Mouse (Mus musculus): Measurements from ENCODE around the gene Adamtsl1. TPM values are rescaled to one million over a fixed set of nuclear protein-coding genes. Genes with fewer than 3 reads are reported as not detected.

Gene Adamtsl1
- polyA plus RNA-seq, 1 experiment = 1.1 TPM

DNA sequence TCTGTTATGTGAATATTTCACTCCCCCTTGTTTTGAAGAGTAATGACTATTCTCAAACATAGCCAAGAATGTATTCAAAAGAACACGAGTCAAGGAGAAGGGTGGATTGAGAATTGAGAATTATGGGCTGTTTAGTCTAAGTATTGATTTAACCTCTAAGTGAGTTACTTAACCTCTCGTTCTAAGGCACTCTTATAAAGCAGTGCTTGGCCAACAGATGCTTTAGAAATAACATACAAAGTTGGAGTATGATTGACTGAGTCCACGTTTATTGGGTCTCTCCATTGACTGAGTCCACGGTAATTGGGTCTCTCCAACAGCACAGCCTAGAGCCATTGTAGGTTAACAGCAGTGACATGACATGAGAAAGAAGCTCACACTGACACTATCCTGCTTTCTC lies 226.5 kb downstream of the Adamtsl1 start:
- H3K27me3 ChIP-seq (ENCODE audit: control insufficient read depth, insufficient read depth, low read length) = no peaks in the 10 kb centered on the region
- TF ChIP-seq POLR2A (IDR thresholded peaks at IDR 0.05; ENCODE audit: control insufficient read depth, extremely low read depth, insufficient read depth, low read length, poor library complexity) (no peak), CTCF (IDR thresholded peaks at IDR 0.05; ENCODE audit: borderline replicate concordance, control insufficient read depth, extremely low read depth, insufficient read depth, low read length, poor library complexity) (no peak)
- 94% methylated on average over 4 of the region's 4 CpGs for WGBS
- no peak overlapping the region for H3K4me3 ChIP-seq (ENCODE audit: control insufficient read depth, insufficient read depth, low read length)
- no peaks in the 10 kb centered on the region for H3K36me3 ChIP-seq (ENCODE audit: control insufficient read depth, insufficient read depth, low read length)
- H3K27ac ChIP-seq (ENCODE audit: control insufficient read depth, insufficient read depth, low read length) = no peak overlapping the region
- no peak for DNase-seq
- no peaks in the 10 kb centered on the region for H3K4me1 ChIP-seq (replicated peaks; ENCODE audit: control insufficient read depth, insufficient read depth, low read length)

DNA sequence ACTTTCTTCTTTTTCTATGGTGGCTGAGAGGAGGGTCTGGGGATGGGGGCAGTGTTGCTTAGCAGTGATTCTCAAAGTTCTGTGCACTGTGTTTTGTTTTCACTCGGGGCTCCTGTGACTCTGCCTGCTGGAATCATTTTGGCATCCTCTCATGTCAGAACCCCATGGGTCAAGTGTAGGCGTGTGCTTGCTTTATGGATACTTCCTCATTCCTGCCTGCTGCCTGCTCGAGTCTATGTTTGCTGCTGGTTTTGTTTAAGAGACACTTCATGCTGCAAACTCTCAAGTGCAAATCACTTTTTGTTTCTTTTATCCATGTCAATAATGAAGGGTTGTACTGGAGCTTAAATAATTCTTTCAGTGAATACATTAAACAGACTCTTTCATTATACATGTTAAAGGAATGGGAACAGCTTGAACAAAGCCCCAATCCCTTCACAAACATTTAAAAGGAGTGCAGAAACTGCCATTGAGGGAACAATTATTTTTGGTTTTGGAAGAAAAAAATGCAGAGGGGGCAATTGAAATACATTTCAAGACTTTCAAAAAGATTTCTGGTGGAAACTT lies 227.9 kb downstream of the Adamtsl1 start:
- Histone ChIP-seq H3K4me1 (replicated peaks; ENCODE audit: control insufficient read depth, insufficient read depth, low read length) (no peaks in the 10 kb centered on the region), H3K36me3 (ENCODE audit: control insufficient read depth, insufficient read depth, low read length) (no peaks in the 10 kb centered on the region), H3K27ac (ENCODE audit: control insufficient read depth, insufficient read depth, low read length) (no peak overlapping the region), H3K27me3 (ENCODE audit: control insufficient read depth, insufficient read depth, low read length) (no peaks in the 10 kb centered on the region), H3K4me3 (ENCODE audit: control insufficient read depth, insufficient read depth, low read length) (no peak overlapping the region)
- no peak for TF ChIP-seq CTCF (IDR thresholded peaks at IDR 0.05; ENCODE audit: borderline replicate concordance, control insufficient read depth, extremely low read depth, insufficient read depth, low read length, poor library complexity)
- no peak for TF ChIP-seq POLR2A (IDR thresholded peaks at IDR 0.05; ENCODE audit: control insufficient read depth, extremely low read depth, insufficient read depth, low read length, poor library complexity)
- no peak for DNase-seq
- 3% methylated on average over 3 of the region's 3 CpGs for WGBS

GRCm38 (mm10) chr4:85743427-85743826 lies 229.5 kb downstream of the Adamtsl1 start:
- Histone ChIP-seq H3K27ac (ENCODE audit: control insufficient read depth, insufficient read depth, low read length) (no peak overlapping the region), H3K4me3 (ENCODE audit: control insufficient read depth, insufficient read depth, low read length) (no peak overlapping the region), H3K4me1 (replicated peaks; ENCODE audit: control insufficient read depth, insufficient read depth, low read length) (no peaks in the 10 kb centered on the region), H3K36me3 (ENCODE audit: control insufficient read depth, insufficient read depth, low read length) (no peaks in the 10 kb centered on the region), H3K27me3 (ENCODE audit: control insufficient read depth, insufficient read depth, low read length) (no peaks in the 10 kb centered on the region)
- DNase-seq = no peak
- 97% methylated on average over 1 of the region's 1 CpGs for WGBS
- TF ChIP-seq CTCF (IDR thresholded peaks at IDR 0.05; ENCODE audit: borderline replicate concordance, control insufficient read depth, extremely low read depth, insufficient read depth, low read length, poor library complexity) (no peak), POLR2A (IDR thresholded peaks at IDR 0.05; ENCODE audit: control insufficient read depth, extremely low read depth, insufficient read depth, low read length, poor library complexity) (no peak)

- Histone ChIP-seq H3K27me3 (ENCODE audit: control insufficient read depth, insufficient read depth, low read length) (no peaks in the 10 kb centered on the region), H3K27ac (ENCODE audit: control insufficient read depth, insufficient read depth, low read length) (no peak overlapping the region), H3K4me3 (ENCODE audit: control insufficient read depth, insufficient read depth, low read length) (no peak overlapping the region), H3K4me1 (replicated peaks; ENCODE audit: control insufficient read depth, insufficient read depth, low read length) (no peaks in the 10 kb centered on the region), H3K36me3 (ENCODE audit: control insufficient read depth, insufficient read depth, low read length) (no peaks in the 10 kb centered on the region)
- TF ChIP-seq POLR2A (IDR thresholded peaks at IDR 0.05; ENCODE audit: control insufficient read depth, extremely low read depth, insufficient read depth, low read length, poor library complexity) (no peak), CTCF (IDR thresholded peaks at IDR 0.05; ENCODE audit: borderline replicate concordance, control insufficient read depth, extremely low read depth, insufficient read depth, low read length, poor library complexity) (no peak)
- no peak for DNase-seq
- WGBS = 92% methylated on average over 3 of the region's 3 CpGs
These were observed 248.7 kb downstream of the Adamtsl1 start for GRCm38 (mm10) chr4:85762684-85763083.

GRCm38 (mm10) chr4:85763161-85764014 lies 249.4 kb downstream of the Adamtsl1 start:
- Histone ChIP-seq H3K4me1 (replicated peaks; ENCODE audit: control insufficient read depth, insufficient read depth, low read length) (no peaks in the 10 kb centered on the region), H3K27me3 (ENCODE audit: control insufficient read depth, insufficient read depth, low read length) (no peaks in the 10 kb centered on the region), H3K36me3 (ENCODE audit: control insufficient read depth, insufficient read depth, low read length) (no peaks in the 10 kb centered on the region), H3K27ac (ENCODE audit: control insufficient read depth, insufficient read depth, low read length) (no peak overlapping the region), H3K4me3 (ENCODE audit: control insufficient read depth, insufficient read depth, low read length) (no peak overlapping the region)
- no peak for DNase-seq
- WGBS = 92% methylated on average over 5 of the region's 5 CpGs
- TF ChIP-seq POLR2A (IDR thresholded peaks at IDR 0.05; ENCODE audit: control insufficient read depth, extremely low read depth, insufficient read depth, low read length, poor library complexity) (no peak), CTCF (IDR thresholded peaks at IDR 0.05; ENCODE audit: borderline replicate concordance, control insufficient read depth, extremely low read depth, insufficient read depth, low read length, poor library complexity) (no peak)

- TF ChIP-seq CTCF (IDR thresholded peaks at IDR 0.05; ENCODE audit: borderline replicate concordance, control insufficient read depth, extremely low read depth, insufficient read depth, low read length, poor library complexity) (no peak), POLR2A (IDR thresholded peaks at IDR 0.05; ENCODE audit: control insufficient read depth, extremely low read depth, insufficient read depth, low read length, poor library complexity) (no peak)
- H3K36me3 ChIP-seq (ENCODE audit: control insufficient read depth, insufficient read depth, low read length) = no peaks in the 10 kb centered on the region
- no peaks in the 10 kb centered on the region for H3K27me3 ChIP-seq (ENCODE audit: control insufficient read depth, insufficient read depth, low read length)
- no peaks in the 10 kb centered on the region for H3K4me1 ChIP-seq (replicated peaks; ENCODE audit: control insufficient read depth, insufficient read depth, low read length)
- WGBS = 93% methylated on average over 14 of the region's 14 CpGs
- no peak for DNase-seq
- H3K4me3 ChIP-seq (ENCODE audit: control insufficient read depth, insufficient read depth, low read length) = no peak overlapping the region
- H3K27ac ChIP-seq (ENCODE audit: control insufficient read depth, insufficient read depth, low read length) = no peak overlapping the region
These were observed 250.1 kb downstream of the Adamtsl1 start for GRCm38 (mm10) chr4:85764015-85764450.

Measured in thymus, adult 2 months (tissue).